Mouse (Mus musculus): ENCODE measurements around the gene C1ql4. TPM values are rescaled to one million over a fixed set of nuclear protein-coding genes. Genes with fewer than 3 reads are reported as not detected.

The C1ql4 gene
- polyA plus RNA-seq, 1 experiment from 2014 or later: 0.22 TPM

GRCm38 (mm10) chr15:99039996-99040919, 47.4 kb downstream of the C1ql4 start:
- H3K27me3 ChIP-seq: no peaks in the 10 kb centered on the region
- H3K27ac ChIP-seq: no peak overlapping the region
- peaks cover 21% of the 10 kb centered on the region for H3K36me3 ChIP-seq
- 64% methylated on average over 26 of the region's 26 CpGs for WGBS
- peaks cover 13% of the 10 kb centered on the region for H3K4me1 ChIP-seq
- no peak overlapping the region for H3K4me2 ChIP-seq
- 0 out of 2 replicates have a peak, but pooled peaks have one; percentile 15 for ATAC-seq (ENCODE audit: insufficient number of reproducible peaks, insufficient read depth, low FRiP score, low TSS enrichment, low read depth)
- no peak overlapping the region for H3K4me3 ChIP-seq
- no peak overlapping the region for H3K9ac ChIP-seq
- no peaks in the 10 kb centered on the region for H3K9me3 ChIP-seq

GRCm38 (mm10) chr15:99039306-99039705, 48.3 kb downstream of the C1ql4 start:
- no peak overlapping the region for H3K4me3 ChIP-seq
- no peak for ATAC-seq (ENCODE audit: insufficient number of reproducible peaks, insufficient read depth, low FRiP score, low TSS enrichment, low read depth)
- no peak overlapping the region for H3K27ac ChIP-seq
- no peak overlapping the region for H3K4me2 ChIP-seq
- 81% methylated on average over 4 of the region's 4 CpGs for WGBS
- H3K4me1 ChIP-seq: peaks cover 13% of the 10 kb centered on the region
- no peak overlapping the region for H3K9ac ChIP-seq
- H3K27me3 ChIP-seq: no peaks in the 10 kb centered on the region
- peaks cover 30% of the 10 kb centered on the region for H3K36me3 ChIP-seq
- H3K9me3 ChIP-seq: no peaks in the 10 kb centered on the region

DNA sequence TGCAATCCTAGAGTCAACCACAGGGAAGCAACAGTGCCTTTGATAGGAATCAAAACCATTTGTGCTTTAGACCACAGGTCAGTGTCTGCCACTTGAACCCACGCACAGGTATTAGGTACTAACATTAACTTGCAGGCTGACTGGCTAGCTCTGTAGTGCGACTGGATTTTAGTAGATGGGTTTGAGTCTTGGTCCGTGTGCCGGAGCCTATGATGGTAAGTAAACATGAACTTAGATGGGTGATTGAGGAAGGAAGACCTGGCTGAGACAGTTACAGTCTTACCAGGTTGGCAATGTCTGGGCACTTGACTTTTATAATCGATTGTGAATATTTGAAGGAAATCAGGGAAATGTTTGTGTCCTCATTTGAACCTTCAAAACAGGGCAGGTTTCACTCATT, 48.8 kb downstream of the C1ql4 start:
- Histone ChIP-seq H3K27me3 (no peaks in the 10 kb centered on the region), H3K4me2 (no peak overlapping the region), H3K9ac (no peak overlapping the region), H3K4me1 (peaks cover 13% of the 10 kb centered on the region), H3K27ac (no peak overlapping the region), H3K36me3 (peaks cover 31% of the 10 kb centered on the region), H3K9me3 (no peaks in the 10 kb centered on the region), H3K4me3 (no peak overlapping the region)
- no peak for ATAC-seq (ENCODE audit: insufficient number of reproducible peaks, insufficient read depth, low FRiP score, low TSS enrichment, low read depth)
- WGBS: 90% methylated on average over 5 of the region's 5 CpGs

DNA sequence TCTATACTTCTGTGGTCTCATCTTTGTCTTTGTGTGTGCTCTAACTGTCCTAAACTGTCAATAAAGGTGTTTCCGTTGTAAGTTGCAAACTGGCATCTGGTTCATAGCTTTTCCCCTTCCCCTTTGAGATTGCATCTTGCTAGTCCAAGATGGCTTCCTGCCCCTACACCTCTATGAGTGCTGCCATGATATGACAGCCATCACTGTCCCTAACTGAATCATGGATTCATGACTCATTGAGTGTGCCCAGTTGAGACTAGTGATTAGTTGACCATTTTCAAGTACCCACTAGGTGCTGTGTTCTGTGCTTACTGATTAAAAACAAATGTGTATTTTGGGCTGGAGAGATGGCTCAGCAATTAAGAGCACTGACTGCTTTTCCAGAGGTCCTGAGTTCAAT, 49.6 kb downstream of the C1ql4 start:
- Histone ChIP-seq H3K9ac (no peak overlapping the region), H3K36me3 (peaks cover 33% of the 10 kb centered on the region), H3K4me2 (no peak overlapping the region), H3K4me3 (no peak overlapping the region), H3K4me1 (peaks cover 17% of the 10 kb centered on the region), H3K9me3 (no peaks in the 10 kb centered on the region), H3K27me3 (no peaks in the 10 kb centered on the region), H3K27ac (no peak overlapping the region)
- ATAC-seq (ENCODE audit: insufficient number of reproducible peaks, insufficient read depth, low FRiP score, low TSS enrichment, low read depth): no peak
- 91% methylated on average over 1 of the region's 1 CpGs for WGBS

- Histone ChIP-seq H3K4me3 (no peak overlapping the region), H3K4me2 (no peak overlapping the region), H3K9me3 (no peaks in the 10 kb centered on the region), H3K36me3 (peaks cover 33% of the 10 kb centered on the region), H3K9ac (no peak overlapping the region), H3K4me1 (peaks cover 27% of the 10 kb centered on the region), H3K27ac (no peak overlapping the region), H3K27me3 (no peaks in the 10 kb centered on the region)
- 90% methylated on average over 8 of the region's 8 CpGs for WGBS
- no peak for ATAC-seq (ENCODE audit: insufficient number of reproducible peaks, insufficient read depth, low FRiP score, low TSS enrichment, low read depth)
Measured at GRCm38 (mm10) chr15:99036249-99036905, 51.2 kb downstream of the C1ql4 start.

GRCm38 (mm10) chr15:99035431-99035830, 52.2 kb downstream of the C1ql4 start:
- no peak overlapping the region for H3K4me3 ChIP-seq
- no peak overlapping the region for H3K27ac ChIP-seq
- WGBS: 89% methylated on average over 4 of the region's 4 CpGs
- ATAC-seq (ENCODE audit: insufficient number of reproducible peaks, insufficient read depth, low FRiP score, low TSS enrichment, low read depth): no peak
- peaks cover 25% of the 10 kb centered on the region for H3K4me1 ChIP-seq
- no peaks in the 10 kb centered on the region for H3K27me3 ChIP-seq
- peaks cover 33% of the 10 kb centered on the region for H3K36me3 ChIP-seq
- H3K9me3 ChIP-seq: no peaks in the 10 kb centered on the region
- no peak overlapping the region for H3K4me2 ChIP-seq
- no peak overlapping the region for H3K9ac ChIP-seq

Small RNA genes lying within 50 kb of the gene (microRNA-seq; reads per million reads assigned to microRNA genes)
- gene Mir6960: 1.8 reads per million, percentile 3 among the genes with 10 or more reads in this experiment

Other genes starting within 250 kb of the C1ql4 start
- 14.4 and 15.2 TPM in 2 replicates for gene Kmt2d, start 216.6 kb downstream of the C1ql4 start, polyA plus RNA-seq (2015; fragmentation: Nextera tagmentation; extraction: Ambion mirVana)
- 22.9 and 23.4 TPM in 2 replicates for gene Rhebl1, start 193.3 kb downstream of the C1ql4 start, polyA plus RNA-seq (2015; fragmentation: Nextera tagmentation; extraction: Ambion mirVana)
- 0.52 and 0.54 TPM in 2 replicates for gene Dhh, start 189.3 kb downstream of the C1ql4 start, polyA plus RNA-seq (2015; fragmentation: Nextera tagmentation; extraction: Ambion mirVana)
- gene Lmbr1l, start 169.6 kb downstream of the C1ql4 start, polyA plus RNA-seq (2015; fragmentation: Nextera tagmentation; extraction: Ambion mirVana): 26.8 and 27.8 TPM in 2 replicates
- gene Tuba1b, start 153.3 kb downstream of the C1ql4 start, polyA plus RNA-seq (2015; fragmentation: Nextera tagmentation; extraction: Ambion mirVana): 1,422 and 1,651 TPM in 2 replicates
- not detected in 2 replicates for gene Gm49450, start 134.3 kb downstream of the C1ql4 start, polyA plus RNA-seq (2015; fragmentation: Nextera tagmentation; extraction: Ambion mirVana)
- gene Tuba1a, start 134.1 kb downstream of the C1ql4 start, polyA plus RNA-seq (2015; fragmentation: Nextera tagmentation; extraction: Ambion mirVana): 1,291 and 1,480 TPM in 2 replicates
- gene Tuba1c, start 57.9 kb downstream of the C1ql4 start, polyA plus RNA-seq (2015; fragmentation: Nextera tagmentation; extraction: Ambion mirVana): 109 and 124 TPM in 2 replicates
- gene Prph, start 32.6 kb downstream of the C1ql4 start, polyA plus RNA-seq (2015; fragmentation: Nextera tagmentation; extraction: Ambion mirVana): 1.8 and 7.1 TPM in 2 replicates
- gene Troap, start 13.2 kb downstream of the C1ql4 start, polyA plus RNA-seq (2015; fragmentation: Nextera tagmentation; extraction: Ambion mirVana): 30.9 and 41.1 TPM in 2 replicates
- gene Dnajc22, start 5.4 kb upstream of the C1ql4 start, polyA plus RNA-seq (2015; fragmentation: Nextera tagmentation; extraction: Ambion mirVana): 0.44 and 0.52 TPM in 2 replicates
- gene Spats2, start 38.1 kb upstream of the C1ql4 start, polyA plus RNA-seq (2015; fragmentation: Nextera tagmentation; extraction: Ambion mirVana): 44.1 and 51.0 TPM in 2 replicates
- 1.4 and 2.0 TPM in 2 replicates for gene Kcnh3, start 137.0 kb upstream of the C1ql4 start, polyA plus RNA-seq (2015; fragmentation: Nextera tagmentation; extraction: Ambion mirVana)
- gene Mcrs1, start 164.1 kb upstream of the C1ql4 start, polyA plus RNA-seq (2015; fragmentation: Nextera tagmentation; extraction: Ambion mirVana): 131 and 146 TPM in 2 replicates
- gene Prpf40b, start 207.3 kb upstream of the C1ql4 start, polyA plus RNA-seq (2015; fragmentation: Nextera tagmentation; extraction: Ambion mirVana): 82.4 and 83.6 TPM in 2 replicates
- gene Fam186b, start 208.1 kb upstream of the C1ql4 start, polyA plus RNA-seq (2015; fragmentation: Nextera tagmentation; extraction: Ambion mirVana): 0.12 and 0.42 TPM in 2 replicates